Mouse (Mus musculus) olfactory bulb, adult 2 months (tissue): ENCODE results near the gene Akap7.

Experiments used
- CTCF ChIP-seq: fragments of 200-500 bp; IDR thresholded peaks from 2 replicates; pipeline ENCODE4 v1.5.1; 2012; ENCODE audit warnings: low read depth, mild to moderate bottlenecking, low read length, moderate library complexity; ENCODE audit not compliant: insufficient read depth
- POLR2A ChIP-seq: fragments of 200-500 bp; IDR thresholded peaks from 2 replicates; pipeline ENCODE4 v1.6.1; 2012; ENCODE audit warnings: mild to moderate bottlenecking, low read depth, low read length, moderate library complexity; ENCODE audit not compliant: insufficient read depth

DNA sequence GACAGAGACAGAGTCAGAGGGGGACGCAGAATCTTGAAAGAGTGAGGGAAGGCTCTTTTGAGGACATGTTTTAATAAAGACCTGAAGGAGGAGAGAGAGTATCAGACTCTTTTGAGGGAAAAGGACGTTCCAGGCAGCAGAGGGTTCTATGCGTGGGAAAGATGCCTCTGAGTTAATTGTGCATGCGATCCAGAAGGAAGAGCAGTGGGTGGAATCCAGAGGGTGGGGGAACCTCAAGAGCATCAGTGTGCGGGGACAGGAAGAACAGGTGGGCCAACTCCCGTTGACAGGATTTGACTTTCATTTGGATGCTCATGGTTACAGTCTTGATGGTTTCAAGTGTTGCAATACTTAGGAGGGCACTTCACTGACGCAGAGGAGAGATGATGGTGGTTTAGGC is 22.4 kb upstream of the Akap7 start:
- TF ChIP-seq POLR2A (no peak), CTCF (no peak)
